Mouse (Mus musculus) testis, adult 2 months (tissue): ENCODE measurements around the gene Hcn2. TPM values are rescaled to one million over a fixed set of nuclear protein-coding genes. Genes with fewer than 3 reads are reported as not detected.

Experiments used
- H3K27ac ChIP-seq: fragments of 200-500 bp; 2 replicates; pipeline ENCODE4 v1.5.1; 2012; ENCODE audit warnings: low read depth, low read length; ENCODE audit not compliant: control insufficient read depth, insufficient read depth
- H3K27me3 ChIP-seq: fragments of 200-500 bp; 2 replicates; pipeline ENCODE4 v1.6.1; 2012; ENCODE audit warnings: mild to moderate bottlenecking, low read length, moderate library complexity; ENCODE audit not compliant: control insufficient read depth, insufficient read depth
- H3K36me3 ChIP-seq: fragments of 200-500 bp; 2 replicates; pipeline ENCODE4 v1.6.1; 2012; ENCODE audit warnings: mild to moderate bottlenecking, low read length; ENCODE audit not compliant: control insufficient read depth, insufficient read depth
- H3K4me1 ChIP-seq: fragments of 200-500 bp; 2 replicates; pipeline ENCODE4 v1.6.1; 2012; ENCODE audit warnings: low read length; ENCODE audit not compliant: control insufficient read depth, insufficient read depth
- H3K4me3 ChIP-seq: fragments of 200-500 bp; 2 replicates; pipeline ENCODE4 v1.5.1; 2012; ENCODE audit warnings: low read depth, mild to moderate bottlenecking, low read length, moderate library complexity, mixed read lengths; ENCODE audit not compliant: control insufficient read depth
- CTCF ChIP-seq: fragments of 200-500 bp; IDR thresholded peaks from 2 replicates; pipeline ENCODE4 v1.5.1; 2012; ENCODE audit warnings: low read depth, mild to moderate bottlenecking, inconsistent platforms, low read length, moderate library complexity; ENCODE audit not compliant: control insufficient read depth, insufficient read depth, insufficient replicate concordance
- POLR2A ChIP-seq: fragments of 200-500 bp; IDR thresholded peaks from 2 replicates; pipeline ENCODE4 v1.6.1; 2012; ENCODE audit warnings: low read depth, mild to moderate bottlenecking, inconsistent platforms, low read length, moderate library complexity; ENCODE audit not compliant: control insufficient read depth
- polyA plus RNA-seq: library from polyadenylated mRNA; depleted of rRNA; stranded (reverse); fragments of >200 nt; gene quantifications from 2 replicates; pipeline ENCODE4 v1.2.3, GENCODE M21; 2012

Gene Hcn2
- polyA plus RNA-seq, 1 experiment: 0.69 TPM

- no peak for TF ChIP-seq CTCF
- TF ChIP-seq POLR2A: no peak
- no peaks in the 10 kb centered on the region for H3K27me3 ChIP-seq
- peaks cover 12% of the 10 kb centered on the region for H3K4me1 ChIP-seq
- H3K27ac ChIP-seq: no peak overlapping the region
- H3K4me3 ChIP-seq: no peak overlapping the region
- no peaks in the 10 kb centered on the region; the same call in 1 of the 2 replicates for H3K36me3 ChIP-seq
Measured at GRCm38 (mm10) chr10:79769329-79769728, 52.9 kb downstream of the Hcn2 start.

- peaks cover 16% of the 10 kb centered on the region for H3K4me1 ChIP-seq
- no peaks in the 10 kb centered on the region for H3K36me3 ChIP-seq
- no peaks in the 10 kb centered on the region for H3K27me3 ChIP-seq
- TF ChIP-seq POLR2A (no peak), CTCF (peak; percentile 23; the same call in 1 of the 2 replicates)
- H3K27ac ChIP-seq: no peak overlapping the region
- no peak overlapping the region for H3K4me3 ChIP-seq
Measured at GRCm38 (mm10) chr10:79772320-79772719, 55.9 kb downstream of the Hcn2 start.

- Histone ChIP-seq H3K4me1 (peaks cover 21% of the 10 kb centered on the region), H3K4me3 (no peak overlapping the region), H3K27ac (peak overlapping the region; percentile 37; the same call in 1 of the 2 replicates), H3K36me3 (no peaks in the 10 kb centered on the region), H3K27me3 (no peaks in the 10 kb centered on the region)
- no peak for TF ChIP-seq CTCF
- TF ChIP-seq POLR2A: no peak
Measured at GRCm38 (mm10) chr10:79773208-79773607, 56.8 kb downstream of the Hcn2 start.

GRCm38 (mm10) chr10:79774486-79775279 is 58.2 kb downstream of the Hcn2 start:
- Histone ChIP-seq H3K36me3 (no peaks in the 10 kb centered on the region), H3K27me3 (no peaks in the 10 kb centered on the region)
- no peak for TF ChIP-seq POLR2A
- peak; percentile 71; the same call in 1 of the 2 replicates for TF ChIP-seq CTCF

GRCm38 (mm10) chr10:79777103-79777531 is 60.7 kb downstream of the Hcn2 start, which contains the start of gene Fstl3:
Fstl3 (plus strand) TSS chr10:79777272.
- H3K4me1 ChIP-seq: peaks cover 35% of the 10 kb centered on the region
- H3K27me3 ChIP-seq: no peaks in the 10 kb centered on the region
- H3K4me3 ChIP-seq: peak within 1 kb of the TSS; percentile 59
- TF ChIP-seq POLR2A (no peak), CTCF (no peak)
- H3K36me3 ChIP-seq: no peaks in the 10 kb centered on the region
- no peak within 1 kb of the TSS for H3K27ac ChIP-seq

More at GRCm38 (mm10) chr10:79774486-79775279, 58.2 kb downstream of the Hcn2 start:
- H3K4me3 ChIP-seq: no peak overlapping the region
- H3K4me1 ChIP-seq: peaks cover 22% of the 10 kb centered on the region
- no peak overlapping the region for H3K27ac ChIP-seq

- Histone ChIP-seq H3K36me3 (no peaks in the 10 kb centered on the region), H3K4me3 (no peak overlapping the region; the same call in 1 of the 2 replicates), H3K4me1 (peaks cover 34% of the 10 kb centered on the region), H3K27ac (no peak overlapping the region), H3K27me3 (no peaks in the 10 kb centered on the region)
- TF ChIP-seq POLR2A (no peak), CTCF (no peak)
Measured at GRCm38 (mm10) chr10:79778006-79778405, 61.6 kb downstream of the Hcn2 start.

- Histone ChIP-seq H3K4me3 (no peak overlapping the region), H3K27me3 (no peaks in the 10 kb centered on the region), H3K36me3 (no peaks in the 10 kb centered on the region), H3K4me1 (peaks cover 32% of the 10 kb centered on the region), H3K27ac (no peak overlapping the region)
- no peak for TF ChIP-seq CTCF
- TF ChIP-seq POLR2A: no peak
Measured at GRCm38 (mm10) chr10:79779193-79779592, 62.8 kb downstream of the Hcn2 start.
